Mouse (Mus musculus) limb, embryonic 14.5 days (tissue): ENCODE measurements around the gene BC004004. TPM values are rescaled to one million over a fixed set of nuclear protein-coding genes. Genes with fewer than 3 reads are reported as not detected.
"Not testable (repeated sequence)": the region's sequence is repeated elsewhere in the genome, so short reads cannot be mapped to it uniquely, and the experiment has no call there.

Experiments
- ATAC-seq: fragments of 200-750 bp; cut with Nextera tagmentation; 2 replicates; pipeline ENCODE4 v1.8.0; 2017; ENCODE audit warnings: low read depth, moderate number of reproducible peaks, moderate TSS enrichment; ENCODE audit not compliant: low FRiP score
- DNase-seq: peaks from one replicate; pipeline ENCODE4 v3.0.0-alpha.2; 2015; ENCODE audit warnings: low spot score
- H3K27ac ChIP-seq: fragments of 300-500 bp; sonication (generic); replicated peaks from 2 replicates; pipeline ENCODE4 v1.5.1; 2014; ENCODE audit warnings: low read depth, mild to moderate bottlenecking, low read length, moderate library complexity, mixed read lengths
- H3K27me3 ChIP-seq: fragments of 300-500 bp; sonication (generic); 2 replicates; pipeline ENCODE4 v1.6.1; 2014; ENCODE audit warnings: low read length, mixed read lengths; ENCODE audit not compliant: control insufficient read depth, insufficient read depth
- H3K36me3 ChIP-seq: fragments of 300-500 bp; sonication (generic); 2 replicates; pipeline ENCODE4 v1.6.1; 2014; ENCODE audit warnings: mild to moderate bottlenecking, low read length, moderate library complexity, mixed read lengths; ENCODE audit not compliant: control insufficient read depth, insufficient read depth
- H3K4me1 ChIP-seq: fragments of 300-500 bp; sonication (generic); 2 replicates; pipeline ENCODE4 v1.6.1; 2014; ENCODE audit warnings: antibody characterized with exemption, low read length, mixed read lengths; ENCODE audit not compliant: control insufficient read depth, insufficient read depth
- H3K4me2 ChIP-seq: fragments of 300-500 bp; sonication (generic); replicated peaks from 2 replicates; pipeline ENCODE4 v1.6.1; 2014; ENCODE audit warnings: low read depth, mild to moderate bottlenecking, low read length, moderate library complexity; ENCODE audit not compliant: severe bottlenecking
- H3K4me3 ChIP-seq: fragments of 300-500 bp; sonication (generic); replicated peaks from 2 replicates; pipeline ENCODE4 v1.5.1; 2014; ENCODE audit warnings: low read length
- H3K9ac ChIP-seq: fragments of 300-500 bp; sonication (generic); 2 replicates; pipeline ENCODE4 v1.6.1; 2014; ENCODE audit warnings: mild to moderate bottlenecking, low read depth, low read length, moderate library complexity; ENCODE audit not compliant: severe bottlenecking
- H3K9me3 ChIP-seq: fragments of 300-500 bp; sonication (generic); 2 replicates; pipeline ENCODE4 v1.6.1; 2016; ENCODE audit warnings: low read length; ENCODE audit not compliant: control insufficient read depth
- POLR2A ChIP-seq: fragments of 200-500 bp; IDR thresholded peaks from 2 replicates; pipeline ENCODE4 v1.8.0; 2012; ENCODE audit warnings: inconsistent platforms, mild to moderate bottlenecking, moderate library complexity, borderline replicate concordance; ENCODE audit not compliant: insufficient read depth, insufficient read length; ENCODE audit errors: extremely low read depth
- WGBS: fragments of 180-500 bp; shearing (Covaris S2); extraction: QIAGEN DNeasy Blood & Tissue Kit; methylation state at CpG from one replicate; pipeline ENCODE4 v1.1.7; 2014; 5-methylcytosine and 5-hydroxymethylcytosine counted together
- polyA plus RNA-seq, 2 experiments: library from polyadenylated mRNA; depleted of rRNA in 1 of 2; stranded (reverse) in 1 of 2; unstranded in 1 of 2; fragments of >200 nt; fragmentation: Nextera tagmentation in 1 of 2; extraction: Ambion mirVana in 1 of 2; gene quantifications; 2 replicates each; pipeline versions ENCODE4 v1.2.1 to v1.2.3; 2012 to 2014

Gene BC004004
- polyA plus RNA-seq, 2 experiments, result 58.7 to 85.3 TPM

DNA sequence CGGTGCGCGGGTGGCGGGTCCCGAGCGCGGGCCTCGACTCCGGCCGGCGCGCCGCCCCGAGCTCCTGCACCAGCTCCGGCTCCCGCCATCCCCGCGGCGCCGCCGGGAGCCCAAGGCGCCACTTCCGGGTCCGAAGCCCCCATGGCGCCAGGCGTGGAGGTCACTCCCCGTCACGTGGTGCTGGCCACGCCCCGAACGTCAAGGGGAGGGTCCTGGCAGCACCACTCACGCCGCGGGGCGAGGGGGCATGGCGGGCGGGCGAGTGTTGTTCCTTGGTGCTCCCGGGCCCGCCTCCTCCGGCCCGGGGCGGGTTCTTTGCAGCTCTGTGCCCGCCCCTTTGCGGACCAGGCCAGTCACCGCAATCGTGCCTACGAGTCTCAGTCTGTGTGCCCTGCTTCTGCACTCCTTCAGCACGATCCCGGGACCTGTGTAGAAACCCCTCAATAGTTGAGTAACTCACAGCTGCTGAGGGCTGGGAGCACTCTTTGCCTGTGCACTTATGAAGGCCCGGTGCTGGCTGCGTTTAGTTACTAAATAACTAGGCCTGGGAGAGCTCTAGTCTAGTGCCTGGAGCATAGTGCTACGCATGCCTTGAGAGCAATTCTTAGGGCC lies 79.2 kb downstream of the BC004004 start, which contains the start of gene Mtch1:
Gene Mtch1, minus strand, starts transcription at position 290 of the 612 bp plus-strand sequence.
- H3K27ac ChIP-seq, result peak within 1 kb of the TSS; percentile 88
- H3K4me3 ChIP-seq, result peak within 1 kb of the TSS; percentile 72
- ATAC-seq, result peak; percentile 96
- peak; percentile 97 for DNase-seq
- peak within 1 kb of the TSS; percentile 65 for H3K4me2 ChIP-seq
- 1% methylated on average over 31 of the region's 53 CpGs for WGBS
- peaks cover 14% of the 10 kb centered on the region for H3K4me1 ChIP-seq
- peak; percentile 39; the same call in 1 of the 2 replicates for TF ChIP-seq POLR2A
- H3K27me3 ChIP-seq, result no peaks in the 10 kb centered on the region
- no peaks in the 10 kb centered on the region for H3K9me3 ChIP-seq
- peak within 1 kb of the TSS; percentile 80 for H3K9ac ChIP-seq
- H3K36me3 ChIP-seq, result peaks cover 13% of the 10 kb centered on the region

DNA sequence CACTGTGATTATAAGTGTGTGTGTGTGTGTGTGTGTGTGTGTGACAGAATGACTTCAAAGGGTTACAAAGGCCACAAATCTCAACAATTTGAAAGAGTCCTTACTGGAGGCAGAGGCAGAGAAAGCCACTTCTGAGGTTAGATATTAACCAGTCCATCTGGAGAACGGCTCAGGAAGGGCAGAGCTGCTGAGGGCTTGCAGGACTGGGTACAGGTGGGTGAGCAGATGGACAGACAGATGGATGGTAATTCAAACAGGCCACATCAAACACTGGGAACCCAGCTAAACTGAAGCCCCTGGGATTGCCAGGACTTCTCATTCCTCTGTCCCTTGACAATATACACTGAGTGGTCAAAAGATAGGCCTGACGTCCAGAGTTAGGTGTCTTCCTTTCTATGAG lies 80.4 kb downstream of the BC004004 start:
- Histone ChIP-seq H3K27me3 (no peaks in the 10 kb centered on the region), H3K4me1 (peaks cover 14% of the 10 kb centered on the region), H3K4me2 (no peak overlapping the region), H3K9ac (no peak overlapping the region), H3K36me3 (peaks cover 13% of the 10 kb centered on the region), H3K9me3 (no peaks in the 10 kb centered on the region), H3K27ac (no peak overlapping the region), H3K4me3 (no peak overlapping the region)
- WGBS, result 63% methylated on average over 2 of the region's 2 CpGs
- DNase-seq (no peak), ATAC-seq (no peak)
- no peak for TF ChIP-seq POLR2A

DNA sequence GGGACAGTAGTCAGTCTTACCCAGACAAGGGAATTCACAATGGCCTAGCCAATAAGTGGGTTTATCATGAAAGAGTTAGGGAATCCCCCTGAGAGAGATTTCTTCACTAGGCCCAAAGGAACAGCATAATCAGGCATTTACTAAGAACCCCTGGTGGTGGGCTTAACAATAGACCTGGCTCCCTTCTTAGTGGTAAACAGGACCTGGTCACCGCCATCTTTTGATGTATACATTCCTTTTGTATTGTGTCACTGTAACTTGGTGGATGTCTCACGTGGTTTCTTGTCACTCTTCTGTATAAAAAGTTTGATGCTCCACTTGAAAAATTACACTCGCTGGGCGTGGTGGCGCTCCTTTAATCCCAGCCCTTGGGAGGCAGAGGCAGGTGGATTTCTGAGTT lies 82.5 kb downstream of the BC004004 start:
- not testable (repeated sequence) for ATAC-seq, H3K36me3 ChIP-seq, H3K9ac ChIP-seq, DNase-seq, H3K27me3 ChIP-seq, H3K4me2 ChIP-seq, H3K27ac ChIP-seq, H3K9me3 ChIP-seq, H3K4me3 ChIP-seq
- peaks cover 20% of the 10 kb centered on the region for H3K4me1 ChIP-seq
- WGBS, result 73% methylated on average over 5 of the region's 5 CpGs

DNA sequence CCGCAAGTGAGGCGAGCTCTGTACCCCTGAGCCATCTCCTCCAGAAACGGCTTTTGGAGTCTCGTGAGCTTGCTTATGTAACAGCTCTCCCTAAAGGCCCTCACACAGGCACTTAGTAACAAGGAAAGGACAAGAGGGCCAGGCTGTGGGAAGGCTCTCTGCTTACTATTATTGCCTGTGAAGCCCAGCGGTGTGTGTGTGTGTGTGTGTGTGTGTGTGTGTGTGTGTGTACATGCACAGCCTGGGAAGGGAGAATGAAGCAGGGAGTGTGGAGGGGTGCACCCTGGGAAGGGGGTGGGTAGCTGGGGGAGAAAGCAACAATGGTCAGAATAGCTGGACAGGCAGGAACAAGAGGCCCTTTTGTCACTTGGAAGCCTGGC lies 86.9 kb downstream of the BC004004 start:
- peak overlapping the region; percentile 50; the same call in 1 of the 2 replicates for H3K4me2 ChIP-seq
- no peaks in the 10 kb centered on the region for H3K36me3 ChIP-seq
- no peak for DNase-seq
- H3K27ac ChIP-seq, result peak overlapping the region; percentile 86
- H3K27me3 ChIP-seq, result no peaks in the 10 kb centered on the region
- 43% methylated on average over 5 of the region's 5 CpGs for WGBS
- H3K4me3 ChIP-seq, result no peak overlapping the region
- peak; percentile 10; the same call in 1 of the 2 replicates for ATAC-seq
- TF ChIP-seq POLR2A, result no peak
- H3K4me1 ChIP-seq, result peaks cover 20% of the 10 kb centered on the region
- H3K9ac ChIP-seq, result peak overlapping the region; percentile 44
- H3K9me3 ChIP-seq, result no peaks in the 10 kb centered on the region

DNA sequence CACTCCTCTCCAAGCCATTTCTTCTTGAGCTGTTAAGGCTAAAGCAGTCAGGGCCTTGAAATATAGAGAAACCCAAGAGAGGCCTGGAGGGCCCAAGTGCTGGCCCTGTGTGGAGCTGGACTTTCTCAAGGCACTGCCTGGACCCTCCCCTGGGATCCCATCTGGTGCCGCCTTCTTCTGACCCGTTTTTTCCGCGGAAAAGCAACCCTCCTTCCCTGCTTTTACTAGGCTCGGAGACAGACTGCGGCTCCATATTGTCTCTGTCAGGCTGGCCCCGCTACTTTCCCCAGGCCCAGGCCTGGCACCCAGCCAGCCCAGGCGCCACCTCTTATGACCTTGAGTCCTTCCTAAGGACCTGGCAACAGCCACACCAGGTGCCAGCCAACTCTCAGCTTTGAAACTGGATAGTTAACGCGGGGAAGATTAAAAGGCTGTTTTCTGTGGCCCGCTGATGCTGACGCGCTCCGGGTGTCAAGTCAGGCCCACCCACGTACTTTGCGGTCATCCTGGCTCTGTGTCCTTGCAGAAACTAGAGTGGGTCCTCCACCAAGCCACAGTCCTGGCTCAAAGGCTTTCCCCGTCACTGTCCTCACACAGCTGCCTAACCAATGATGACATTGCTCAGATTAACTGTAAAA lies 87.4 kb downstream of the BC004004 start:
- Histone ChIP-seq H3K27ac (peak overlapping the region; percentile 86), H3K9ac (peak overlapping the region; percentile 44), H3K36me3 (no peaks in the 10 kb centered on the region), H3K4me1 (peaks cover 20% of the 10 kb centered on the region), H3K9me3 (no peaks in the 10 kb centered on the region), H3K4me3 (peak overlapping the region; percentile 28), H3K4me2 (peak overlapping the region; percentile 50), H3K27me3 (no peaks in the 10 kb centered on the region)
- peak; percentile 47 for ATAC-seq
- DNase-seq, result no peak
- no peak for TF ChIP-seq POLR2A
- 16% methylated on average over 17 of the region's 17 CpGs for WGBS
